Mouse (Mus musculus) brain, embryonic 14.5 days (tissue): ENCODE measurements around the gene Ap1g2. TPM values are rescaled to one million over a fixed set of nuclear protein-coding genes. Genes with fewer than 3 reads are reported as not detected.

ENCODE experiments used
- DNase-seq: peaks from one replicate; pipeline ENCODE4 v3.0.0-alpha.2; 2011; ENCODE audit warnings: low read depth
- CTCF ChIP-seq: fragments of 200-500 bp; IDR thresholded peaks from 2 replicates; pipeline ENCODE4 v1.5.1; 2012; ENCODE audit warnings: inconsistent platforms, mild to moderate bottlenecking, moderate library complexity, borderline replicate concordance; ENCODE audit not compliant: insufficient read depth, insufficient read length; ENCODE audit errors: extremely low read depth
- POLR2A ChIP-seq: fragments of 200-500 bp; IDR thresholded peaks from 2 replicates; pipeline ENCODE4 v1.6.1; 2012; ENCODE audit warnings: mild to moderate bottlenecking, inconsistent platforms, borderline replicate concordance; ENCODE audit not compliant: poor library complexity, insufficient read depth, insufficient read length, severe bottlenecking; ENCODE audit errors: extremely low read depth
- polyA plus RNA-seq: library from polyadenylated mRNA; depleted of rRNA; stranded (reverse); fragments of >200 nt; gene quantifications from 2 replicates; pipeline ENCODE4 v1.2.3, GENCODE M21; 2012

Ap1g2 gene
- polyA plus RNA-seq, 1 experiment = 13.6 TPM

DNA sequence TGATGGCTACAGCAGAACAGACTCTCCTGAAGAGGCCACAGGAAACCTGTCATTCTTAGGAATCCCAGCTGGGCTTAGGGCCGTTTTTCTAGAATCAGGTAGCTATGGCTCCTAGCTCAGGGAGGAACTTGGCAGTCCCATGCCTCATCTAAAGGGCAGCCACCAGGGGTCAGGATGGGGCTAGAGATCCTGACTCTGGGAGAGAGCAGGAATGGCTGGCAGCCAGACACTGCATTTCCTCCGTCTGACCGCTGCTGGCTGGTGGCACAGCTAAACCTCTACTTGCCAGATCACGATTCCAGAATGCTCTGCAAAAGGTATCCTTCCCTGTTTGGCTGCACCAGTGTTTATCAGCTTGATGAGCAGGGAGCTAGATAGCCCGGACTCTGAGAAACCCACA, 15.6 kb upstream of the Ap1g2 start:
- TF ChIP-seq CTCF = peak; percentile 69
- no peak for TF ChIP-seq POLR2A
- DNase-seq = peak; percentile 94

DNA sequence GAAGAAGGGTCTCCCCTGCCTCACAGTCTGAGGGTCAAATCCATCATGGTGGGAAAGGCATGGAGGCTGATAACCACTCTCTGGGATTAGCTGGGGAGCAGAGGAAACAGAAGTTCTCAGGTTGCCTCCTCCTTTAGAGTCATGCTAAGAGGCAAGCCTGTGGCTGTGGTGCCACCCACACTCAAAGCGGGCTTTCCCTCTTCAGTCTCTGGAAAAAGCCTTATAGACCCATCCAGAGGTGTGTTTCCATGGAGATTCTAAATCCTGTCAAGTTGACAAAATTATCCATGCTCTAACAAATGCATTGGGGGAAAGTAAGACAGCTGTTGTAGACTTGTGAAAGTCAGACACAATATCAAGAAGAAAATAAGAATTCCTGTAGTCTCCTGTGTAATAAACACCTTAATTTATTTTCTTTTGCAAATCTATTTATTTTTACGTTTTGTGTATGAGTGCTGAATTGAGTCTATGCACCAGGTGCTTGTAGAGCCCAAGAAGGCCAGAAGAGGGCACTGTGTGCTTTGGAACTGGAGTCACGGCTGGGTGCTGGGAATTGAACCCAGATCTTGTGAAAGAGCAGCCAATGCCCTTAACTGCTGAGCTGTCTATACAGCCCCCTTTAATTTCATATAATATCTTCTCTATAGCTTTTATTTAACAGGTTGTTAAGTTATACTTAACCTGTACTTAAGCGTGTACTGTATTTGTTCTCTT, 13.2 kb upstream of the Ap1g2 start:
- no peak for DNase-seq
- TF ChIP-seq CTCF = peak; percentile 36; the same call in 1 of the 2 replicates
- no peak for TF ChIP-seq POLR2A

DNA sequence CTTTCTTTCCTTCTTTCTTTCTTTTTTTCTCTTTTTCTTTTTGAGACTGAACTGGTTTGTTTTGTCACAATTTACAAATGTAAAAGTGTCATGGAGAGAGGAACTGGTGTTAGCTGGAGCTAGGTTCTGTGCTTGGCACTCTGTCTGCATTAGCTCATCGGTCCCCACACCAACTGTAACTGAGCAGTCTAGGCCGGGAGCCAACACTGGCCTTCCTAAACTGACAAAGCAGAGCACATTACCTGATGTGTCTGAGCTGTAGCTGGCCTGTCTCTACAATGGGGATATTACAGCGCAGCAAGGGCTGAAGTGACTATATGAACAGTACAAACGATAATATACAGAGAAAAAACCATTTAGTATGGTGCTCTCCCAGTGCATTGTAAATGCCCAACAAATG, 12.5 kb upstream of the Ap1g2 start:
- no peak for TF ChIP-seq POLR2A
- no peak for TF ChIP-seq CTCF
- peak; percentile 74 for DNase-seq

DNA sequence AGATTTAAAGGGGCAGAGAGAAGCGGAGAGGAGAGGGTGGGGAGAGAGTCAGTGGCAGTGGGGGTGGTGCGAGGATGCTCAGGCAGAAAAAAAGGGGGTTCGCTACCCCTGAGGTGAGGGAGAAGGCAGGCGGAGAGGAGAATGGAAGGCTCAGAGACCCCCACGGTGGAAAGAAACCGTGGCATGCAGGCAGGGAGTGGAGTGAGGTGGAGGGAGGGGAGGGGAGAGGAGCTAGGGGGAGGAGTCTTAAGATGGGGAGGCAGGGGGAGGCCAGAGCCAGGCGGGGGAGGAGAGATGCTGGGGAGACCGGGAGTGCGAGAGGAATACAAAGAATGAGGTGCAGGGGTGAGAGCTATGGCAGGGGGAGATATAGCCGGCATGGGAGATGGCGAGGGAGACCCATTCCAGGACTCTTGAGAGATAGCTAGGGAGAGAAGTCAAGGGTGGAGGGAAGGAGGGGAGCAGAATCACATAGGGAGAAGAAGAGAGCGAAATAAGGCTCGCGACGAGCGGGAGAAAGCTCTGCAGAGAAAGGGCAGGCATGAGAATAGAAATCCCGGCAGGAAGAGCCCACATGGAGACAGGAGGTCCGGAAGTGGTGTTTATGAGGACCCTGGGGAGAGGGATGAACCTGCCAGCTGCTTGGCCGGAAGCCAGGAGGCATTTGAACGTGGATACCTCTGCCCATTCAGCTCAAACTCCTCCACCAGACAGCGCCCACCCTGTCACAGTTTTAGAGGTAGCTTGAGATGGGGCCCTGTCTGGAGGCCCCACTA, 10.2 kb upstream of the Ap1g2 start, which contains the start of gene Jph4:
TSS of gene Jph4 (minus strand) at position 511 of the 776 bp plus-strand sequence.
- peak; percentile 93 for DNase-seq
- peak; percentile 36; the same call in 1 of the 2 replicates for TF ChIP-seq POLR2A
- no peak for TF ChIP-seq CTCF

DNA sequence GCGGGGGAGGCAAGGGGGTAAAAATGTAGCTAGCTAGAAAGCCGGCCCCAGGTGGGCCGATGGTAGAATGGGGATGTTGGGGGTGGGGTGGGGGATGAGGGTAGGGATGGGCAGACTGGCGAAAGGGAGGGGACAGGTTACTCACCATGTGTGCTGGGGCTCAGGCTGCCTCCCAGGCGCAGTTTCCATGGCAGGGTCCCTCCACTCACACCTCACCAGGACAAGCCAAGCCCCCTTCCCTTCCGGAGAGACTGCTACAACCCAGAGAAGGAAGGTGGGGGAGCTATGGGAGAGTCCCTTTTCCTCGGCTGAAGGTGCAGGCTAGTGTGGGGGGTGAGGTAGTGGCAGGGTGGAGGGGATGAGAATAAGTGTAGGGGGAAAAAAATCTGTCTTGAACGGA, 9.5 kb upstream of the Ap1g2 start:
- DNase-seq = no peak
- TF ChIP-seq POLR2A (no peak), CTCF (no peak)

DNA sequence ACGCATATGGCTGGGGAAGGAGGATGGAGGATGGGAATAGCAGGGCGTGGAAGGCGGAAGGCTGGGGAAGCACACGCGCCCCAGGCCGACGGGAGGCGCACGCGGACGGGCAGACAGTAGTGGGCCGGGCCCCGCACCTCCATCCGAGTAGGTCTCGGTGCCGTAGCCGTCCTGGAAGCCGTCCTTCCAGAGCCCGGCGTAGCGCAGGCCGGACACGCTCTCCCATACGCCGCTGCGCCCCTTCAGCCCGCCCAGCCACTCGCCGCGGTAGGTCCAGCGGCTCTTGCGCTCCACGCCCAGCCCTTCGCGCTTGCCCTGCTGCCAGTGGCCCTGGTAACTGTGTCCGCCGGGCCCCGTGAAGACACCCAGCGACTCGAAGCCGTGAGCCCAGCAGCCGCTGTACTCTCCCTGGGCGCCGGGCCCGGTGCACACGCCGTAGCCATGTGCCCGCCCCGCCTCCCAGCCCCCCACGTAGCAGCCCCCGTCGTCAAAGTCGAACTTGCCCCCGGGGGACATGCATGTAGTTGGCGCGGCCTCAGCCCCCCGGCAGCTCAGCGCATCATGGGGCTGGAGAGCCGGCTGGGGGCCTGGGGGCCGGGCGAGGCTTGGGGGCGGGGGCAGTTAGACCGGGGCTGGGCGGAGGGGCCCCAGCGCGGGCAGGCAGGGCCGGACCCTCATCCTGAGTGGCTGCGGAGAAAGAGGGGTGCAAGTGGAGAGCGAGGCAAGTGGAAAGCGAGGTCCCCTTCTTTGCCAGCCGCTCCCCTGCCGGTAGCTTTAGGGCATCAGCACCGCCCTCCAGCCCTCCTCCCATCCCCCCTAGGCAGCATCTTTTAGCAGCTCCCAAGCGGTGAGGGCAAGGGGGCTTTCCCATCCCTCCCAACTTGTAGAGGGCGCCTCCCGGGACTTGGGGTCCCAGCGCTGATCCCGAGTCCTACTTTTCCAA, 8.6 kb upstream of the Ap1g2 start:
- peak; percentile 76 for DNase-seq
- TF ChIP-seq CTCF (peak; percentile 40), POLR2A (no peak)

DNA sequence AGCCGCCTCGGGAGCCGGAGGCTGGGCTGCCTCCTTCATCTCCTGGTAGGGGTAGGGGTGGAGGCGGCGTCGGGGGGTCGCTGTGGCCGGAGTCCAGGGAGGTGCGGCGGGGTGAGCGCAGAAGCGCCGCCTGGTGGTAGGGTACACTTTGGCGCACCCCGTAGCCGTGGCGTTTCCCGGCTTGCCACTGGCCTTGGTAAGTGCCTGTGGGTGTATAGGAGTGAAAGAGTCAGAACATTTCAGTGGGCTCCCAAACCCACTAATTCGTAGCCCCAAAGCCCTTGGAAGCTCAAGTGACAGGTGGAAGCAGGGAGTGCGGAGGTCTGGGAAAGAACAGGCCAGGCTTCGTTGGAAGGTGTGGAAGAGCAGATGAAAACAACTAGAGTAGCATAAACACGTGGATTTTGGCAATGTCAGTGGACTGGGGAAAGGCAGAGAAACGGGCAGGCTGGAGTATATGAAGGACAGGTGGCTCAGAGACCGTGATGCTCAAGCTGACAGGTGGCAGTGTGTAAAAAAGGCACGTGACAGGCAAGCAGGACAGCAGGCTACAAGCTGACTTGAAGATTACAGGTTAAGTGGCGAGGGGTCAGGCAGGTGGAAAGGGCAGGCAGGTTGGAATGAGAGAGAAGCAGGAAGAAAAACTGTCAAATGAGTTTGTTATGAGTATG, 7.7 kb upstream of the Ap1g2 start:
- DNase-seq = no peak
- TF ChIP-seq POLR2A (no peak), CTCF (peak; percentile 37; the same call in 1 of the 2 replicates)

DNA sequence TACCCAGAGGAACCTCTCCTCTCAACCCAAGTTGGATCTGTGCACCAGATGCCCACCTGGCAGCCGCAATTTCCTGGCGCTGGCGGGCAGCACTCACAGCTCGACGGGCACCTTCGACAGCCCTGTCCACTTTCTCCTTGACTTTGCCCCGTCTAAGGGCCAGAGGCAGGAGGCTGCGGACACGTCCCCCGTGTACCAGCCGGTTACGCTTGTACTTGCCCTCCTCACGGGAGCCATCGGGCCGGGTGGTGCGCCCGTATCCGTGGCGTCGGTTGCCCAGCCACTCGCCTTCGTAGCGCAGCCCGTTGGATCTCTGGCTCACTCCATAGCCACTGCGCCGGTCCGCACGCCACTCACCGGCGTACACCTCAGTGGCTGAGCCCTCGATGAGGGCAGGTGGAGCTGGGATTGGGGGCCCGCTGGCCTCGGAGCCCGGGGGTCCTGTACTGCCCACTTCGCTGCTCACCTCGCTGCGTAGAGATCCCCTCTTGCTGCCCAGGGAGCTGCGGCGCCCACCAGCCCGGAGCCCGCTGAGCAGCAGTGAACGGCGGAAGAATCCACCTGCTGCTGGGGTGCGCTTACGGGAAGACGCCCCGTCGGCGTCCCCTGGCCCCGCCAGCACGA, 7.1 kb upstream of the Ap1g2 start:
- TF ChIP-seq POLR2A = no peak
- no peak for TF ChIP-seq CTCF
- DNase-seq = no peak

DNA sequence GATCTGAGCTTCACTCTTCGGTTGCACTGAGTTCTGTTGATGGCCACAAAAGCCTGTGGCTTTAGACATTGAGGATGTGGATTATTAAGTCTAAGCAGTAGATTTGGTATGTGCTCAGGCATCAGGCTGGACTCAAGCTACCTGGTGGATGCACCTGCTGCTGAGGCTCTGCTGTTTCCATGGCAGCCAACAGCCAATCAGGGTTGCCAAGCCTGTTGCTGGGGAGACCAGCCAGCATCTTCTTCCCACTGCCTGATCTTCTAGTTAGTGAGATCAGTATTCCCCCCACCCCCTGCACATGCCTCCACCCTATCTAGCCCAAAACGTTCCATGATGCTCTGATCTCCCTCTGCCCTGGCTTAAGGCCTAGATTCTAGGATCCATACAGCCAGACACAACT, 5.3 kb upstream of the Ap1g2 start:
- DNase-seq = peak; percentile 63
- TF ChIP-seq CTCF = no peak
- no peak for TF ChIP-seq POLR2A

DNA sequence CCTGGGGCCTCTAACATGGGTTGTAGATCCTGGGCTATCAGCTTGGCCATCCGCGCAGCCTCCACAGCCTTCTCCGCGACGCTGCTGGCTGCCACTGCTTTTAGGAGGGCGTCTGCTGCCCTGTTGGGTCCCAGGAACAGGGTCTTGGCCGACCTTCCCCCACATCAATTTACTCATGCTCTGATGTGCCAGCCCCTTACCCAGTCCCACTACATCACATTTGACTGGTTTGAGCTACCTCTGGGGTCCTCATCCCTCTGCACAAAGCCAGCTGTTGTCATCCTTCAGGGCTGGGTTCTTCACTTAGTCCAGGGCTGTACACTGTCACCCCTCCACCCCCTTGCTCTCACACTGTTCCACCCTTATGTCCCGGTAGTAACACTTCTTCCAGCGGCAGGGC, 3.7 kb upstream of the Ap1g2 start:
- no peak for TF ChIP-seq CTCF
- no peak for TF ChIP-seq POLR2A
- no peak for DNase-seq
